Mouse (Mus musculus) liver, postnatal 0 days (tissue): ENCODE data around the gene Myl9. TPM values are rescaled to one million over a fixed set of nuclear protein-coding genes. Genes with fewer than 3 reads are reported as not detected.

ENCODE experiments used
- ATAC-seq: fragments of 200-750 bp; cut with Nextera tagmentation; 2 replicates; pipeline ENCODE4 v1.8.0; 2017; ENCODE audit warnings: mild to moderate bottlenecking, moderate library complexity
- DNase-seq: peaks from one replicate; pipeline ENCODE4 v3.0.0-alpha.2; 2016
- H3K27ac ChIP-seq: fragments of 300-500 bp; sonication (generic); 2 replicates; pipeline ENCODE4 v1.5.1; 2014; ENCODE audit warnings: antibody characterized with exemption, moderate library complexity, mild to moderate bottlenecking, low read depth
- H3K27me3 ChIP-seq: fragments of 300-500 bp; sonication (generic); 2 replicates; pipeline ENCODE4 v1.6.1; 2014; ENCODE audit warnings: low read length, control low read depth, mixed read lengths; ENCODE audit not compliant: insufficient read depth
- H3K36me3 ChIP-seq: fragments of 300-500 bp; sonication (generic); replicated peaks from 2 replicates; pipeline ENCODE4 v1.6.1; 2014; ENCODE audit warnings: mild to moderate bottlenecking, control low read depth, low read length, moderate library complexity, mixed read lengths; ENCODE audit not compliant: insufficient read depth
- H3K4me1 ChIP-seq: fragments of 300-500 bp; sonication (generic); 2 replicates; pipeline ENCODE4 v1.6.1; 2014; ENCODE audit warnings: antibody characterized with exemption, mild to moderate bottlenecking, control low read depth; ENCODE audit not compliant: insufficient read depth
- H3K4me2 ChIP-seq: fragments of 300-500 bp; sonication (generic); 2 replicates; pipeline ENCODE4 v1.6.1; 2014; ENCODE audit warnings: low read depth, mild to moderate bottlenecking, low read length, moderate library complexity, mixed read lengths
- H3K4me3 ChIP-seq: fragments of 300-500 bp; sonication (generic); 2 replicates; pipeline ENCODE4 v1.5.1; 2014; ENCODE audit warnings: low read depth, low read length
- H3K9ac ChIP-seq: fragments of 300-500 bp; sonication (generic); replicated peaks from 2 replicates; pipeline ENCODE4 v1.6.1; 2014; ENCODE audit warnings: mild to moderate bottlenecking, moderate library complexity
- H3K9me3 ChIP-seq: fragments of 300-500 bp; sonication (generic); 2 replicates; pipeline ENCODE4 v1.6.1; 2016; ENCODE audit warnings: mild to moderate bottlenecking, control low read depth, low read length, mixed read lengths
- CTCF ChIP-seq: sonication (generic); IDR thresholded peaks from 2 replicates; pipeline ENCODE4 v1.5.1; 2016; ENCODE audit warnings: antibody characterized with exemption, low read depth
- EP300 ChIP-seq: IDR thresholded peaks from 2 replicates; pipeline ENCODE4 v1.6.1; 2016; ENCODE audit warnings: antibody characterized with exemption, low read depth, mild to moderate bottlenecking
- WGBS: fragments of 180-500 bp; shearing (Covaris S2); extraction: QIAGEN DNeasy Blood & Tissue Kit; methylation state at CpG from one replicate; pipeline ENCODE4 v1.1.7; 2014; ENCODE audit not compliant: insufficient replicate concordance; 5-methylcytosine and 5-hydroxymethylcytosine counted together
- polyA plus RNA-seq: library from polyadenylated mRNA; unstranded; fragments of >200 nt; fragmentation: Nextera tagmentation; extraction: Ambion mirVana; gene quantifications from 2 replicates; pipeline ENCODE4 v1.2.1, GENCODE M21; 2015

The Myl9 gene
- polyA plus RNA-seq, 1 experiment from 2014 or later = 51.2 TPM

- ATAC-seq (peak; percentile 80), DNase-seq (peak; percentile 46)
- no peak overlapping the region for H3K27ac ChIP-seq
- WGBS = 70% methylated on average over 6 of the region's 6 CpGs
- no peak for TF ChIP-seq EP300
- TF ChIP-seq CTCF = no peak
- peaks cover 15% of the 10 kb centered on the region for H3K4me1 ChIP-seq
- no peak overlapping the region for H3K9ac ChIP-seq
- H3K9me3 ChIP-seq = no peaks in the 10 kb centered on the region
- H3K36me3 ChIP-seq = no peaks in the 10 kb centered on the region
- H3K27me3 ChIP-seq = no peaks in the 10 kb centered on the region
- no peak overlapping the region for H3K4me2 ChIP-seq
- no peak overlapping the region for H3K4me3 ChIP-seq
Measured at GRCm38 (mm10) chr2:156732109-156732508, 43.1 kb upstream of the Myl9 start.

DNA sequence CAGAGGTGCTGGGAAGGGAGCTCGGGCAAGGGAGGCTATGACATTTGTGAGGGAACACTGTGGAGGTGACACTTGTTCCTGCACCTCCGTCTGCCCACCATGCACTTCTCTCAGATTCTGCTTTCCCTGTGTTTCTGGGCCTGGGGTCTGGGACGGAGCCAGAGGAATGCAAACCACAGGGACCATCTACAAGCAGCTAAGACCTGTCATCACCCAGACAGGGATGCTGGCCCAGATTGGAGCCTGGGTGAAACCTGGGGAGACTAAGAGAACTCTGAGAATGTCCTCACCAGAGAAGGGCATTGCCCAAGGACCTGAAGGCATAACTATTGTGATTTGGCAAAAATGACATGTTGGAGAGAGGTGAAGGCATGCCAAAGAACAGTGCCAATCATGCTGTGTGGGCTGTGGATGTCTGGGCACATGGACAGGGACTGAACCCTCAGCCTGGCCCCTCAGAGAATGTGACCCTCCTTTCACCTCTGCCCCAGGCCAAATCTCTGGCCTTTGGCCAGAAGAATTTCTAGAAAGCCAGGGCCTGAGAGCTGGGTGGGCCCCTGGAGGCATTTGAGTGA is 39.4 kb upstream of the Myl9 start:
- TF ChIP-seq CTCF = no peak
- no peak for TF ChIP-seq EP300
- 81% methylated on average over 3 of the region's 3 CpGs for WGBS
- Histone ChIP-seq H3K9me3 (no peaks in the 10 kb centered on the region), H3K27me3 (no peaks in the 10 kb centered on the region), H3K4me2 (no peak overlapping the region), H3K4me3 (no peak overlapping the region), H3K9ac (no peak overlapping the region), H3K36me3 (no peaks in the 10 kb centered on the region), H3K4me1 (peaks cover 6% of the 10 kb centered on the region), H3K27ac (no peak overlapping the region)
- no peak for ATAC-seq
- no peak for DNase-seq

DNA sequence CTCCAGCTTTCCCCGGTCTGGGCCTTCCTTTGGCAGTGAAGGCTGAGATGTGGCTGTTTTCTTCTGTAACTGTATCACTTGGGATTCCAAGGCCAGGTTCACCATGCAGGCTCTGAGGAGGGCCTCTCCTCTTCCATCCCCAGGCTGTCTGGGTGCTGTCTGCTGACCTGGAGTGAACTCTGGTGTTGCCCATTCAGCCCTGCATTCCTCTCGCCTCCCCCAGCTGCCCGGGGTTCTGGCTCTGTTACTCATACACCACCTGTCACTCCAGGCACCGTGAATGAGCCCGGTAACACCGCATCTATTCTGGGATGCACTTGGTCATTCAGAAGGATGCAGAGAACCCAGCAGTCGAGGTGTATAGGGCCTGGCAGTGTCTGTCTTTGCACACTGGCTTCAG is 38.4 kb upstream of the Myl9 start:
- Histone ChIP-seq H3K36me3 (no peaks in the 10 kb centered on the region), H3K9ac (no peak overlapping the region), H3K4me1 (peaks cover 5% of the 10 kb centered on the region), H3K27ac (no peak overlapping the region), H3K4me3 (no peak overlapping the region), H3K27me3 (no peaks in the 10 kb centered on the region), H3K9me3 (no peaks in the 10 kb centered on the region), H3K4me2 (no peak overlapping the region)
- no peak for DNase-seq
- WGBS = 62% methylated on average over 7 of the region's 7 CpGs
- no peak for ATAC-seq
- TF ChIP-seq CTCF = no peak
- TF ChIP-seq EP300 = no peak

GRCm38 (mm10) chr2:156737976-156738375 is 37.2 kb upstream of the Myl9 start:
- Histone ChIP-seq H3K9ac (no peak overlapping the region), H3K4me2 (no peak overlapping the region), H3K9me3 (no peaks in the 10 kb centered on the region), H3K4me1 (no peaks in the 10 kb centered on the region; the same call in none of the 2 replicates), H3K36me3 (no peaks in the 10 kb centered on the region), H3K27me3 (no peaks in the 10 kb centered on the region), H3K4me3 (no peak overlapping the region), H3K27ac (no peak overlapping the region)
- 61% methylated on average over 7 of the region's 7 CpGs for WGBS
- no peak for TF ChIP-seq EP300
- no peak for TF ChIP-seq CTCF
- ATAC-seq = no peak
- no peak for DNase-seq

- no peak overlapping the region for H3K9ac ChIP-seq
Measured at GRCm38 (mm10) chr2:156741265-156741664, 34.0 kb upstream of the Myl9 start.

DNA sequence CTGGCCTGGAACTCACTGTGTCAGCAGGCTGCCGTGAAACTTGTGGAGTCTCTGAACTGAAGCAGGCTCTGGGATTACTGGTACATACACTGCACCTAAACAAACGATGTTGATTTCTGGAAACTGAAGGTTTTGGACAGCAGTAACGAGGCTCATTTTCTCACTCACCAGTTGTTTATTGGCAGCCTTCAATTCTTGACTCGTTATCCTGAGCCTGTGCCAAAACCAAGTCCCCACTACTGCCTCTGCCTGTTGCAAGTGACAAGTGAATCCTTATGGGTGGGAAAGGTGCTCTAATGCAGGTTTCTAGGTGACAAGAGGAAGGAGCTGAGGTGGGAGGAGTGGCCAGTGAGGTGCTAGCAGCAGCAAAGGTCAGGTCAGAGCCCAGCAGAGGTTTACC is 33.2 kb upstream of the Myl9 start:
- H3K4me2 ChIP-seq = no peak overlapping the region
- no peaks in the 10 kb centered on the region for H3K36me3 ChIP-seq
- H3K4me3 ChIP-seq = no peak overlapping the region
- H3K9me3 ChIP-seq = no peaks in the 10 kb centered on the region
- no peaks in the 10 kb centered on the region; the same call in 1 of the 2 replicates for H3K4me1 ChIP-seq
- DNase-seq (no peak), ATAC-seq (no peak)
- H3K27ac ChIP-seq = no peak overlapping the region
- WGBS = 59% methylated on average over 4 of the region's 4 CpGs
- TF ChIP-seq EP300 (no peak), CTCF (no peak)
- H3K27me3 ChIP-seq = no peaks in the 10 kb centered on the region
- no peak overlapping the region for H3K9ac ChIP-seq

More at GRCm38 (mm10) chr2:156741265-156741664, 34.0 kb upstream of the Myl9 start:
- Histone ChIP-seq H3K4me1 (no peaks in the 10 kb centered on the region; the same call in none of the 2 replicates), H3K27me3 (no peaks in the 10 kb centered on the region), H3K9me3 (no peaks in the 10 kb centered on the region), H3K36me3 (no peaks in the 10 kb centered on the region), H3K4me3 (no peak overlapping the region), H3K4me2 (no peak overlapping the region), H3K27ac (no peak overlapping the region)
- no peak for DNase-seq
- 74% methylated on average over 9 of the region's 9 CpGs for WGBS
- no peak for ATAC-seq
- TF ChIP-seq EP300 = no peak
- no peak for TF ChIP-seq CTCF
